Mouse (Mus musculus) embryonic facial prominence, embryonic 13.5 days (tissue): ENCODE results near the gene Wipi1. TPM values are rescaled to one million over a fixed set of nuclear protein-coding genes. Genes with fewer than 3 reads are reported as not detected.
A peak's percentile ranks its signal among the peaks of the same experiment; 100 is the strongest.
"Not testable (repeated sequence)": the region's sequence is repeated elsewhere in the genome, so short reads cannot be mapped to it uniquely, and the experiment has no call there.

ENCODE experiments used
- ATAC-seq: fragments of 200-750 bp; cut with Nextera tagmentation; 2 replicates; pipeline ENCODE4 v1.8.0; 2017; ENCODE audit warnings: low read depth; ENCODE audit not compliant: insufficient number of reproducible peaks, insufficient read depth, low FRiP score, low TSS enrichment
- H3K27ac ChIP-seq: fragments of 300-500 bp; sonication (generic); 2 replicates; pipeline ENCODE4 v1.5.1; 2015; ENCODE audit warnings: moderate library complexity, mild to moderate bottlenecking, inconsistent platforms
- H3K27me3 ChIP-seq: fragments of 300-500 bp; sonication (generic); 2 replicates; pipeline ENCODE4 v1.6.1; 2015; ENCODE audit warnings: mild to moderate bottlenecking, inconsistent platforms
- H3K36me3 ChIP-seq: fragments of 300-500 bp; sonication (generic); 2 replicates; pipeline ENCODE4 v1.6.1; 2015; ENCODE audit warnings: mild to moderate bottlenecking, inconsistent platforms
- H3K4me1 ChIP-seq: fragments of 300-500 bp; sonication (generic); 2 replicates; pipeline ENCODE4 v1.6.1; 2015; ENCODE audit warnings: inconsistent platforms
- H3K4me2 ChIP-seq: fragments of 300-500 bp; sonication (generic); 2 replicates; pipeline ENCODE4 v1.6.1; 2015; ENCODE audit warnings: moderate library complexity, mild to moderate bottlenecking, inconsistent platforms
- H3K4me3 ChIP-seq: fragments of 300-500 bp; sonication (generic); 2 replicates; pipeline ENCODE4 v1.5.1; 2015; ENCODE audit warnings: mild to moderate bottlenecking, inconsistent platforms
- H3K9ac ChIP-seq: fragments of 300-500 bp; sonication (generic); 2 replicates; pipeline ENCODE4 v1.6.1; 2015; ENCODE audit warnings: mild to moderate bottlenecking, inconsistent platforms
- H3K9me3 ChIP-seq: fragments of 300-500 bp; sonication (generic); 2 replicates; pipeline ENCODE4 v1.6.1; 2016; ENCODE audit warnings: inconsistent platforms
- WGBS: fragments of 180-500 bp; shearing (Covaris S2); methylation state at CpG from one replicate; pipeline ENCODE4 v1.1.7; 2015; ENCODE audit warnings: mixed read lengths; 5-methylcytosine and 5-hydroxymethylcytosine counted together
- polyA plus RNA-seq: library from polyadenylated mRNA; unstranded; fragments of >200 nt; fragmentation: Nextera tagmentation; extraction: Ambion mirVana; gene quantifications from 2 replicates; pipeline ENCODE4 v1.2.1, GENCODE M21; 2015

Wipi1 gene
- polyA plus RNA-seq = 53.5 and 55.5 TPM in 2 replicates

DNA sequence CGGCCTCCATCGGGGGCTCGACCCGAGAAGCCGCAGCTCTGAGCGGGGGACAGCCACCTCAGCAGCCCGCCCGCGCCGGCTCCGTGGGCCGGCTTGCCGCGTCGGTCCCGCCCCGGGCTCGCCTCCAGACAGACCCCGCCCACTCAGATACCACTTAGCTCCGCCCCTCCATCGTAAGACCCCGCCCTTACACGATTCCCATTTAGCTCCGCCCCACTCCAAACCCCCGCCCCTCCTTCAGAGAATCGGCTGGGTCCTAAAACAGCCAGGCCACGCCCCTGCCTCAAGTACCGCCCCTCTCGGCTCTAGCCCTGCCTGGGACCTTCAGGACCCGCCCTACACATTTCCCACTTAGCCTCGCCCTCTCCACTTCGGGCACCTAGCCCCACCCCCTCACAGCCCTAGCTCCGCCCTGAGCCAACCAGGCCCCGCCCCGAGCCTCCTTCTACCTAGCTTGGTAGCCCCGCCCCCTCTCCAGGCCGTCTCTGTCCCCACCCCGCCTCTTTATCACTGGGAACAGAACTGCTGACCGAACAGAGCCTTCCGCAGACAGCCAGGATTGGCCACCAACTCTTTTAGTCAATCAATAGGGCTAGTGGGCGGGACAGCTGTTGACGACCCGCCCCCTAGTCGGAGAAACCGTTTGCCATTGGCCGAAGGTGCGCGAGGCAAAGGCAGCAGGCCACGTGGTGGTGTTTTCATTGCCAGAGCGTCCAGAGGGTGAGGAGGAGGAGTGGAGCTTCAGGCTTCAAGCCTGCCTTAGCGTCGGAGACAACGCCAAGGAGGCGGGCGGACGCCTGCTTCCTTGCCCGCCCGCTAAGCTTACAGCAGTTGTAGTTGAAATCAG is at the start of gene Wipi1:
TSS of gene Wipi1 (minus strand) at position 665 of the 847 bp plus-strand sequence.
- Histone ChIP-seq H3K4me3 (peak within 1 kb of the TSS; percentile 85), H3K4me2 (peak within 1 kb of the TSS; percentile 82), H3K27ac (peak within 1 kb of the TSS; percentile 85), H3K9me3 (no peaks in the 10 kb centered on the region), H3K4me1 (peaks cover 18% of the 10 kb centered on the region), H3K9ac (peak within 1 kb of the TSS; percentile 91), H3K36me3 (no peaks in the 10 kb centered on the region), H3K27me3 (no peaks in the 10 kb centered on the region)
- peak; percentile 94 for ATAC-seq
- under 1% methylated on average over 58 of the region's 58 CpGs for WGBS

DNA sequence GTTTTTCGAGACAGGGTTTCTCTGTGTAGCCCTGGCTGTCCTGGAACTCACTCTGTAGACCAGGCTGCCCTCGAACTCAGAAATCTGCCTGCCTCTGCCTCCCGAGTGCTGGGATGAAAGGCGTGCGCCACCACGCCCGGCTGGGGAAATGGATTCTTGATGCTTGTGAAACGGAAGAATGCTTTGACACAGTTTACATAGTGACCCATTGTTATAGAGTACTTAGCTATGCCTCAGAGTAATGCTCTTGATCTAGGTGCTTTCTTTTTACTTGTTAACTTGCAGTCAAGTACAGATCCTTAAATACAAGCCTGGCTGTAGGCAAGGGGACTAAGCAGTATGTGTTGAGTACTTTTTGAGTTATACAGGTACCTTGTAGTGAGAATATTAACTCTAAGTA is 48.8 kb upstream of the Wipi1 start:
- not testable (repeated sequence) for ATAC-seq, H3K4me1 ChIP-seq, H3K4me2 ChIP-seq, H3K9me3 ChIP-seq, H3K27me3 ChIP-seq, H3K4me3 ChIP-seq, H3K27ac ChIP-seq, H3K9ac ChIP-seq
- 93% methylated on average over 8 of the region's 8 CpGs for WGBS
- peaks cover 83% of the 10 kb centered on the region for H3K36me3 ChIP-seq

- no peak for ATAC-seq
These were observed 44.5 kb upstream of the Wipi1 start for GRCm38 (mm10) chr11:109656232-109656631.

GRCm38 (mm10) chr11:109654581-109654980 is 42.8 kb upstream of the Wipi1 start:
- 90% methylated on average over 6 of the region's 6 CpGs for WGBS
- no peak for ATAC-seq
- no peak overlapping the region for H3K4me2 ChIP-seq

More at GRCm38 (mm10) chr11:109656232-109656631, 44.5 kb upstream of the Wipi1 start:
- Histone ChIP-seq H3K36me3 (peaks cover 62% of the 10 kb centered on the region), H3K9me3 (no peaks in the 10 kb centered on the region), H3K4me1 (peaks cover 20% of the 10 kb centered on the region), H3K4me3 (no peak overlapping the region), H3K27me3 (no peaks in the 10 kb centered on the region), H3K4me2 (no peak overlapping the region), H3K9ac (no peak overlapping the region), H3K27ac (no peak overlapping the region)
- WGBS = 88% methylated on average over 7 of the region's 7 CpGs

DNA sequence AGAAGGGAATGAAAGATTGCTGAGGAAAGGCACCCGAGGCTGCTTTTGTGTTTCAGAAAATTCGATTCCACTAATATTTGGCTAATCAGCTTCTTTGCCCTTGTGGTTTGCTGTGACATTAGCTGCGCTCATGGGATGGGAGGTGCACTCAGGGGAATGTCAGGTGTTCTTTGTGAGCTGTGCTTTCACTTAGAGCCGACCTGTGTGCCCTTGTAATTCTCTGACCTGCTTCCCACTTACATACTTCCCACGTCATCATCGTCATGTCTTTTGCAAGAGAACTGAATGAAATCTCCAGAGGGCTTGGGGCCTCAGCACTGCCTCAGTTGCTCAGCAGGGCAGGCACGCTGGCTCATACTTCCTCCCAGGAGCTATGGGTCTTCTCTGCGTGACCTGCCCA is 41.4 kb upstream of the Wipi1 start:
- Histone ChIP-seq H3K27me3 (no peaks in the 10 kb centered on the region), H3K4me1 (peaks cover 29% of the 10 kb centered on the region), H3K4me2 (peak overlapping the region; percentile 92), H3K36me3 (peaks cover 38% of the 10 kb centered on the region), H3K4me3 (0 out of 2 replicates have a peak overlapping the region, but pooled peaks have one; percentile 13), H3K9ac (no peak overlapping the region), H3K27ac (no peak overlapping the region), H3K9me3 (no peaks in the 10 kb centered on the region)
- 65% methylated on average over 8 of the region's 8 CpGs for WGBS
- ATAC-seq = no peak

More at GRCm38 (mm10) chr11:109654581-109654980, 42.8 kb upstream of the Wipi1 start:
- H3K36me3 ChIP-seq = peaks cover 45% of the 10 kb centered on the region
- no peaks in the 10 kb centered on the region for H3K9me3 ChIP-seq
- H3K9ac ChIP-seq = no peak overlapping the region
- H3K27ac ChIP-seq = no peak overlapping the region
- H3K4me1 ChIP-seq = peaks cover 25% of the 10 kb centered on the region
- H3K4me3 ChIP-seq = no peak overlapping the region
- no peaks in the 10 kb centered on the region for H3K27me3 ChIP-seq

DNA sequence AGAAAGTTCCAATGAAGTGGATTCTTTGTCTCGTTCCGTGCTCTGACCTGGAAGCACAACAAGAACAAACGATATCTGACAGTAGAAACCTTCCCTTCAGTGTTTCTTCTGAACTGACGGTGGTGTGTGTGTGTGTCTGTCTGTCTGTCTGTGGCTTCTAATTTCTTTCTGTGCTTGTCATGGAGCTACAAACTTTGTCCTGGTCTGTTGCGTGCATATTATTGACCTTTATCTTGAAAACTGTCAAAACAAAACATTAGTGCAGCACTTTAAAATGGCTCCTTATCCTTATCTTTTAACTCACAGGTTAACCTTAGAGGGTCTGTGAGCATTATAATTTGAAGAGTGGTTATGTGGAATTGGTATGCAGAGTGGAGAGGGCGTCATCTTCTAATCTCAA is 40.7 kb upstream of the Wipi1 start:
- Histone ChIP-seq H3K27ac (no peak overlapping the region), H3K9me3 (no peaks in the 10 kb centered on the region), H3K36me3 (peaks cover 37% of the 10 kb centered on the region), H3K27me3 (no peaks in the 10 kb centered on the region), H3K9ac (peak overlapping the region; percentile 97), H3K4me1 (peaks cover 29% of the 10 kb centered on the region), H3K4me3 (peak overlapping the region; percentile 93), H3K4me2 (peak overlapping the region; percentile 92)
- no peak for ATAC-seq
- 51% methylated on average over 6 of the region's 6 CpGs for WGBS

DNA sequence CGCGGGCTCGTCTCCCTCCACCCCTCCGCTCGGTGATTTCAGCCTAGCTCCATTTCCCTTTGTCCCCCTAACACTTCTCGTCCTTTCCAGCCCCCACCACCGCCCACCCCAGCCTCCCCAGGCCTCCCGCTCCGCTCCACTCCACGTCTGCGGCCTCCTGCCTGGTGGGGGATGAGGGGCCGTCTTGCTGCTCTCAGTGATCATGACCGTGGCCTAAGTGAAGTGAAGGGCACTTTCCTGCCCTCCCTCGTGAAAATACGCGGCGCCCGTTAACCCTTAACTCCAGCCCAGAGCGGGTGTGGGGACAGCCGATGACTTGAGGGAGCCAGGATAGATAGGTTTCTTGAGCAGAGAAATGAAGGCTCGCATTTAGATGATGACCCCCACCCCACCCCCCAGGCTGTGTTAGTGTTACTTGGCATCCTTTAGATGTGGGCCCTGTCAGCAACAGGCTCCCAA is 39.8 kb upstream of the Wipi1 start:
- Histone ChIP-seq H3K27ac (peak overlapping the region; percentile 96), H3K27me3 (no peaks in the 10 kb centered on the region), H3K9me3 (no peaks in the 10 kb centered on the region), H3K4me1 (peaks cover 29% of the 10 kb centered on the region), H3K9ac (peak overlapping the region; percentile 97), H3K36me3 (peaks cover 28% of the 10 kb centered on the region), H3K4me3 (peak overlapping the region; percentile 93), H3K4me2 (peak overlapping the region; percentile 92)
- ATAC-seq = no peak
- under 1% methylated on average over 21 of the region's 21 CpGs for WGBS

DNA sequence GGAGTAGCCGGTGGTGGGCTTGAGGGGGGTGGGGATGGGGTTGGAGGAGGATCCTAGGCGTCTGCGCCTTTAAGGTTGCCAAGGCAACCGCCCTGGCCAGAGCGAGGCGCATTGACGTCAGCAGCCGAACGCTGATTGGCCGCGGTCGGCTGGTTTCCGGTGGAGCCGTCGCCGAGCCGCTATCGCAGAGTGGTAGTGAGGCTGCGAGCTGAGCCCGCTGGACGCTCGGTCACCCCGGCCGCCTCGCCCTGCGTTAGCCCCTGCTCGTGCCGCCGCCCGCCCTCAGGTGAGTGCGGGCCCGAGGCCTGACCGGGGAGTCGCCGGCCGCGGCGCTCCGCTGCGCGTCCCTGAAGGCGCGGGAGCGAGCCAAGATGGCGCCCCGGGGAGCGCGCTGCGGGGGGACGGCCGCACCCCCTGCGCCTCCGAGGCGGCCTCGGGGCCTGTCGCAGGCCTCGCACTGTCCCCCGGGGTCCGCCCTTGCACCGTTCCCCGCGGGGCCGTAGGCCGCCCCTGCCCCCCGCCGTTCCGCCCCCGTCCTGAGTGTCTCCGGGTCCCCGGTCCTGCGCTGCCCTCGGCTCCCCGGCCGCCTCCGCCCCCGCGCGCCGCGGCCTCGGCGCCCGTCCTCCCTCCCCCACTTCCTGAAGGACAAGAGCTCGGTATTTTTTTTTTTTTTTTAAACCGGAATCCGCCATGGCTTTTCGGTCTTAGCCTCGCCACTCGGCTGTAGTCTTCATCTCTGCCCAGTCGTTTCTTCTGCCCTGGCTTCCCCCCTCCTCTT is 39.2 kb upstream of the Wipi1 start:
- Histone ChIP-seq H3K9me3 (no peaks in the 10 kb centered on the region), H3K27me3 (no peaks in the 10 kb centered on the region), H3K4me3 (peak overlapping the region; percentile 93), H3K36me3 (peaks cover 21% of the 10 kb centered on the region), H3K9ac (peak overlapping the region; percentile 97), H3K4me1 (peaks cover 29% of the 10 kb centered on the region), H3K27ac (peak overlapping the region; percentile 96), H3K4me2 (peak overlapping the region; percentile 92)
- WGBS = under 1% methylated on average over 70 of the region's 90 CpGs
- peak; percentile 91 for ATAC-seq

DNA sequence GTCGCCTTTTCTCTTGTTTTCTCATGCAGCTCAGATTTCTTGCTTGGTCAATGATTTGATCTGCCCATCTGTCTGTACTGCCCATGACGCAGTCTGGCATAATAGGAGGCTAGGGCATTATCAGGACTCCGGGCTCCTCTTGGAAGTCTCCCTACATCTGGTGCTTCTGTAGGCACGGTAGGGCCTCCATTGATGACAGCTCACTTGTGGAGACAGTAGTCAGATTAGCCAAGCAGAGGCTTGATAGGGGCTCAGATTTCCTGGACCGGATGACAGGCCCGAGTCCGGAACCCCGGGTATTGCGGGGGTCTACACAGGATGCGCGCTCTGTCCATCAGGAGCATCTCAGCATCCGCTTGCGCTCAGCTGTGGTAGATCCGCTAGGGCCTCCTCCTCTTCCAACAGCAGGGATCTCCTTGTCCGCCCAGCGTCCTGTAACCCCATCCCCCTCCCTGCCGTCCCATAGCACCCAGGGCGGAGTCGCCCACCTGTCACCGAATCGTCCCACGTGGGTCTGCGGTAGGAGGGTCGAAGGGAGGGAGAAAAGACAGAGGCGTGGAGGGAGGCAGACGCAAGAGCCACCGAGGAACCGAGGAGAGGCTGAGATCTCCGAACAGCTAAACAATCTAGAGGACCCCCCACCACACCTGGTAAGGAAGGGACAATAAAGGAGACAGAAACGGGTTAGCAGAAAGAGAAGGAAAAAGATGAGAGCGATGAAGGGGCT is 38.4 kb upstream of the Wipi1 start:
- H3K4me1 ChIP-seq = peaks cover 29% of the 10 kb centered on the region
- 2% methylated on average over 31 of the region's 31 CpGs for WGBS
- H3K27me3 ChIP-seq = no peaks in the 10 kb centered on the region
- peak overlapping the region; percentile 93 for H3K4me3 ChIP-seq
- peak; percentile 68 for ATAC-seq
- H3K9ac ChIP-seq = peak overlapping the region; percentile 97
- no peaks in the 10 kb centered on the region for H3K9me3 ChIP-seq
- peak overlapping the region; percentile 92 for H3K4me2 ChIP-seq
- H3K27ac ChIP-seq = peak overlapping the region; percentile 96
- H3K36me3 ChIP-seq = peaks cover 14% of the 10 kb centered on the region

DNA sequence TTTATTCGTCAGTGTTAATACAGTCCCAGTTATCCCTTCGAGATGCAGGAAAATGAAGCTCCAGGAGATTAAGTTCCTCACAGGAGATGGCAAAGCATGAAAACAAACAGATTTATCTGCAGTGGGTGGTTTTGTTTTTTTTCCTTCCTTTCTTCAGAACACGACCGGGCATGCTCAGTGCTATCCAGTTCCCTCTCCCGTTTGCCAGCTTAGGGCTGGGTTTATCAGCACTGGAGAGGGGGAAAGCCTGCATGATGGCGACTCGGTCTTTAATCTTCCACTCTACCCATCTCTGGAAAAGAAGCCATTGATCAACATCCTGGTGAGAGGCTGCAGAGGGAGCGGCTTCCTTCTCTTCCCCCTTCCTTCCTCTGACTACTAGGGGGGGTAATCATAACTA is 37.4 kb upstream of the Wipi1 start, which contains the start of gene Prkar1a:
TSS of gene Prkar1a (plus strand) at position 200 of the 400 bp plus-strand sequence.
- Histone ChIP-seq H3K4me2 (peak within 1 kb of the TSS; percentile 92), H3K9me3 (no peaks in the 10 kb centered on the region), H3K4me1 (peaks cover 29% of the 10 kb centered on the region), H3K27ac (peak within 1 kb of the TSS; percentile 96), H3K9ac (peak within 1 kb of the TSS; percentile 97), H3K36me3 (peaks cover 7% of the 10 kb centered on the region), H3K27me3 (no peaks in the 10 kb centered on the region), H3K4me3 (peak within 1 kb of the TSS; percentile 93)
- 28% methylated on average over 8 of the region's 8 CpGs for WGBS
- no peak for ATAC-seq

GRCm38 (mm10) chr11:109648510-109648909 is 36.7 kb upstream of the Wipi1 start:
- H3K4me3 ChIP-seq = no peak overlapping the region
- no peaks in the 10 kb centered on the region for H3K36me3 ChIP-seq
- H3K9me3 ChIP-seq = no peaks in the 10 kb centered on the region
- H3K4me2 ChIP-seq = no peak overlapping the region
- WGBS = 41% methylated on average over 7 of the region's 7 CpGs
- H3K9ac ChIP-seq = no peak overlapping the region
- H3K27ac ChIP-seq = no peak overlapping the region
- ATAC-seq = no peak
- no peaks in the 10 kb centered on the region for H3K27me3 ChIP-seq
- peaks cover 26% of the 10 kb centered on the region for H3K4me1 ChIP-seq
